Mouse (Mus musculus) splenic B cell, adult 2 months (primary cell): ENCODE measurements at regions not wholly inside any gene's neighbourhood (a gene's known extent, or its start where the extent isn't known, plus 50 kb on each side); places are given as distances from the start of the nearest gene placed in this dataset.

Source experiments
- DNase-seq: peaks from one replicate; pipeline ENCODE4 v3.0.0-alpha.2; 2011; ENCODE audit warnings: low read depth, low spot score
- H3K27me3 ChIP-seq: 2 replicates; pipeline ENCODE4 v1.6.1; 2012; ENCODE audit warnings: mild to moderate bottlenecking, low read length, moderate library complexity, mixed read lengths; ENCODE audit not compliant: control insufficient read depth, poor library complexity, insufficient read depth, severe bottlenecking
- H3K36me3 ChIP-seq: 2 replicates; pipeline ENCODE4 v1.6.1; 2012; ENCODE audit warnings: mild to moderate bottlenecking, low read length, moderate library complexity, mixed read lengths; ENCODE audit not compliant: control insufficient read depth, poor library complexity, insufficient read depth, severe bottlenecking

- H3K36me3 ChIP-seq = no peaks in the 10 kb centered on the region
- DNase-seq = no peak
Observed at GRCm38 (mm10) chr1:94851522-94851921, 461.9 kb upstream of the Fam174a start.

GRCm38 (mm10) chr1:94858464-94858863 is 455.0 kb upstream of the Fam174a start:
- Histone ChIP-seq H3K36me3 (no peaks in the 10 kb centered on the region), H3K27me3 (no peaks in the 10 kb centered on the region)
- DNase-seq = no peak

More at GRCm38 (mm10) chr1:94851522-94851921, 461.9 kb upstream of the Fam174a start:
- H3K27me3 ChIP-seq = no peaks in the 10 kb centered on the region

GRCm38 (mm10) chr1:94868872-94869271 is 444.6 kb upstream of the Fam174a start:
- Histone ChIP-seq H3K27me3 (no peaks in the 10 kb centered on the region), H3K36me3 (no peaks in the 10 kb centered on the region)
- DNase-seq = peak; percentile 2

- Histone ChIP-seq H3K27me3 (no peaks in the 10 kb centered on the region), H3K36me3 (no peaks in the 10 kb centered on the region)
- no peak for DNase-seq
Observed at GRCm38 (mm10) chr1:94880553-94880952, 432.9 kb upstream of the Fam174a start.

DNA sequence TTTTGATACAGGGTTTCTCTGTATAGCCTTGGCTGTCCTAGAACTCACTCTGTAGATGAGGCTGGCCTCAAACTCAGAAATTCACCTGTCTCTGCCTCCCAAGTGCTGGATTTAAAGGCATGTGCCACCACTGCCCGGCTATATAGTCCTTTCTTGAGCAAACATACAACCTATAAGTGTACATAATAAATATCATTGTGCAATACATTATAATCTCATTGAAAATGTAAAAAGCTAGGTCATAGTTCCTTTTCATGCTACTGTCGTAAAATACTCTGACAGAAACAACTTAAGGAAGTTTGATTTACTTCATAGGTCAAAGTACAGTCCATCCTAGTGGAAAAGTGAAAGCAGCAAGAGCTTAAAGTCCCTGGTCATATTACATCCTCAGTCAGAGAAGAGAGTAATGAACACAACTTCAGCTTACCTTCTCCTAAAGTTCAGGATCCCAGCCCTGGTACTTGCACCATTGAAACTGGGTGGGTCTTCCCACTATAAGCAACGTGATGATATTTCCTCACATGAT is 408.4 kb upstream of the Fam174a start:
- Histone ChIP-seq H3K27me3 (no peaks in the 10 kb centered on the region), H3K36me3 (no peaks in the 10 kb centered on the region)
- DNase-seq = no peak

GRCm38 (mm10) chr1:94910839-94911238 is 402.6 kb upstream of the Fam174a start:
- Histone ChIP-seq H3K27me3 (no peaks in the 10 kb centered on the region), H3K36me3 (no peaks in the 10 kb centered on the region)
- no peak for DNase-seq
